Mouse (Mus musculus) stomach, postnatal 0 days (tissue): ENCODE results near the gene Nppa. TPM values are rescaled to one million over a fixed set of nuclear protein-coding genes. Genes with fewer than 3 reads are reported as not detected.

ENCODE experiments used
- ATAC-seq: fragments of 200-750 bp; cut with Nextera tagmentation; 2 replicates; pipeline ENCODE4 v1.8.0; 2017; ENCODE audit not compliant: low FRiP score, low TSS enrichment
- DNase-seq: peaks from one replicate; pipeline ENCODE4 v3.0.0-alpha.2; 2016; ENCODE audit warnings: low spot score
- H3K27ac ChIP-seq: fragments of 300-500 bp; sonication (generic); replicated peaks from 2 replicates; pipeline ENCODE4 v1.5.1; 2014; ENCODE audit warnings: mild to moderate bottlenecking, control low read depth
- H3K27me3 ChIP-seq: fragments of 300-500 bp; sonication (generic); 2 replicates; pipeline ENCODE4 v1.6.1; 2014; ENCODE audit warnings: low read length; ENCODE audit not compliant: control insufficient read depth, insufficient read depth
- H3K36me3 ChIP-seq: fragments of 300-500 bp; sonication (generic); 2 replicates; pipeline ENCODE4 v1.6.1; 2014; ENCODE audit warnings: low read length, mixed read lengths; ENCODE audit not compliant: control insufficient read depth, insufficient read depth
- H3K4me1 ChIP-seq: fragments of 300-500 bp; sonication (generic); replicated peaks from 2 replicates; pipeline ENCODE4 v1.6.1; 2014; ENCODE audit warnings: antibody characterized with exemption; ENCODE audit not compliant: control insufficient read depth, insufficient read depth
- H3K4me2 ChIP-seq: fragments of 300-500 bp; sonication (generic); replicated peaks from 2 replicates; pipeline ENCODE4 v1.6.1; 2014; ENCODE audit warnings: low read depth, mild to moderate bottlenecking, control low read depth, moderate library complexity
- H3K4me3 ChIP-seq: fragments of 300-500 bp; sonication (generic); 2 replicates; pipeline ENCODE4 v1.5.1; 2014; ENCODE audit warnings: low read depth, low read length, control low read depth
- H3K9ac ChIP-seq: fragments of 300-500 bp; sonication (generic); 2 replicates; pipeline ENCODE4 v1.6.1; 2014; ENCODE audit warnings: mild to moderate bottlenecking, low read length, control low read depth, mixed read lengths
- H3K9me3 ChIP-seq: fragments of 300-500 bp; sonication (generic); 2 replicates; pipeline ENCODE4 v1.6.1; 2016; ENCODE audit warnings: low read length; ENCODE audit not compliant: control insufficient read depth
- CTCF ChIP-seq: IDR thresholded peaks from 2 replicates; pipeline ENCODE4 v1.5.1; 2016; ENCODE audit warnings: antibody characterized with exemption, low read depth, mild to moderate bottlenecking, moderate library complexity
- EP300 ChIP-seq: optimal IDR thresholded peaks from 2 replicates; pipeline ENCODE3; 2016; ENCODE audit warnings: antibody characterized with exemption
- WGBS: fragments of 180-500 bp; shearing (Covaris S2); extraction: QIAGEN DNeasy Blood & Tissue Kit; methylation state at CpG from one replicate; pipeline ENCODE4 v1.1.7; 2014; 5-methylcytosine and 5-hydroxymethylcytosine counted together
- polyA plus RNA-seq: library from polyadenylated mRNA; unstranded; fragments of >200 nt; fragmentation: Nextera tagmentation; extraction: Ambion mirVana; gene quantifications from 2 replicates; pipeline ENCODE4 v1.2.1, GENCODE M21; 2015

Nppa gene
- polyA plus RNA-seq, 1 experiment from 2014 or later: 0.74 TPM

- DNase-seq (no peak), ATAC-seq (no peak)
- Histone ChIP-seq H3K27me3 (no peaks in the 10 kb centered on the region), H3K9me3 (no peaks in the 10 kb centered on the region), H3K27ac (no peak overlapping the region), H3K4me3 (no peak overlapping the region), H3K4me2 (no peak overlapping the region), H3K9ac (no peak overlapping the region), H3K36me3 (no peaks in the 10 kb centered on the region), H3K4me1 (no peaks in the 10 kb centered on the region)
- TF ChIP-seq EP300 (no peak), CTCF (no peak)
- WGBS: 54% methylated on average over 7 of the region's 7 CpGs
Observed at GRCm38 (mm10) chr4:147965712-147966111, 34.8 kb upstream of the Nppa start.

GRCm38 (mm10) chr4:147968816-147969215 lies 31.7 kb upstream of the Nppa start:
- Histone ChIP-seq H3K27ac (no peak overlapping the region), H3K36me3 (no peaks in the 10 kb centered on the region), H3K4me3 (no peak overlapping the region), H3K9ac (no peak overlapping the region), H3K27me3 (no peaks in the 10 kb centered on the region), H3K4me1 (no peaks in the 10 kb centered on the region), H3K4me2 (no peak overlapping the region), H3K9me3 (no peaks in the 10 kb centered on the region)
- TF ChIP-seq CTCF: no peak
- TF ChIP-seq EP300: no peak
- WGBS: 83% methylated on average over 2 of the region's 2 CpGs
- ATAC-seq (no peak), DNase-seq (no peak)

- no peak for DNase-seq
- WGBS: 36% methylated on average over 9 of the region's 9 CpGs
- no peak for ATAC-seq
- Histone ChIP-seq H3K27me3 (no peaks in the 10 kb centered on the region), H3K4me1 (no peaks in the 10 kb centered on the region), H3K27ac (no peak overlapping the region), H3K4me3 (no peak overlapping the region), H3K4me2 (no peak overlapping the region), H3K9me3 (no peaks in the 10 kb centered on the region), H3K36me3 (no peaks in the 10 kb centered on the region), H3K9ac (no peak overlapping the region)
- TF ChIP-seq CTCF (no peak), EP300 (no peak)
Observed at GRCm38 (mm10) chr4:147969337-147969736, 31.2 kb upstream of the Nppa start.

GRCm38 (mm10) chr4:147976237-147976636 lies 24.3 kb upstream of the Nppa start:
- no peak overlapping the region for H3K9ac ChIP-seq
- no peak for ATAC-seq
- no peak overlapping the region for H3K27ac ChIP-seq
- no peaks in the 10 kb centered on the region for H3K4me1 ChIP-seq
- no peak overlapping the region for H3K4me3 ChIP-seq
- no peaks in the 10 kb centered on the region; the same call in 1 of the 2 replicates for H3K9me3 ChIP-seq
- WGBS: 76% methylated on average over 3 of the region's 3 CpGs
- no peaks in the 10 kb centered on the region for H3K27me3 ChIP-seq
- H3K4me2 ChIP-seq: no peak overlapping the region
- no peaks in the 10 kb centered on the region for H3K36me3 ChIP-seq
- no peak for DNase-seq
- no peak for TF ChIP-seq EP300
- TF ChIP-seq CTCF: no peak

- Histone ChIP-seq H3K27me3 (no peaks in the 10 kb centered on the region), H3K36me3 (no peaks in the 10 kb centered on the region), H3K9ac (no peak overlapping the region), H3K4me2 (no peak overlapping the region), H3K4me3 (no peak overlapping the region), H3K27ac (no peak overlapping the region), H3K4me1 (no peaks in the 10 kb centered on the region), H3K9me3 (no peaks in the 10 kb centered on the region; the same call in 1 of the 2 replicates)
- TF ChIP-seq EP300 (no peak), CTCF (no peak)
- DNase-seq (no peak), ATAC-seq (no peak)
- 77% methylated on average over 4 of the region's 4 CpGs for WGBS
Observed at GRCm38 (mm10) chr4:147977726-147978125, 22.8 kb upstream of the Nppa start.

GRCm38 (mm10) chr4:147978391-147978790 lies 22.1 kb upstream of the Nppa start:
- H3K9me3 ChIP-seq: no peaks in the 10 kb centered on the region; the same call in 1 of the 2 replicates
- TF ChIP-seq CTCF (no peak), EP300 (no peak)
- DNase-seq: no peak
- no peak overlapping the region for H3K9ac ChIP-seq
- no peaks in the 10 kb centered on the region for H3K4me1 ChIP-seq
- H3K4me2 ChIP-seq: no peak overlapping the region
- WGBS: 91% methylated on average over 6 of the region's 6 CpGs
- H3K4me3 ChIP-seq: no peak overlapping the region
- no peak for ATAC-seq
- H3K27ac ChIP-seq: no peak overlapping the region
- no peaks in the 10 kb centered on the region for H3K36me3 ChIP-seq
- H3K27me3 ChIP-seq: no peaks in the 10 kb centered on the region
